Mouse (Mus musculus) adrenal gland, postnatal 14 days (tissue): Measurements from ENCODE around the gene Gpr176. TPM values are rescaled to one million over a fixed set of nuclear protein-coding genes. Genes with fewer than 3 reads are reported as not detected.

Experiments
- DNase-seq: peaks from one replicate; pipeline ENCODE4 v3.0.0; 2021; ENCODE audit warnings: mixed read lengths
- long read RNA-seq, 2 experiments: library from polyadenylated mRNA; stranded (forward); transcript quantifications; one replicate each; pipeline ENCODE4 v2.0.0; 2021
- total RNA-seq: library from RNA; stranded (reverse); gene quantifications from 2 replicates; pipeline ENCODE4 v1.2.3, GENCODE M21; 2021

The Gpr176 gene
- 2.4 and 2.6 TPM in 2 replicates for total RNA-seq
- long read RNA-seq, experiment 1, partial matches to known transcripts, result 0 of 3 reads
- long read RNA-seq, experiment 1, other reads (novel, unspliced or antisense), result 2 of 3 reads
- long read RNA-seq, experiment 2, partial matches to known transcripts, result 1 of 4 reads
- long read RNA-seq, experiment 2, other reads (novel, unspliced or antisense), result 2 of 4 reads

GRCm38 (mm10) chr2:118372901-118373571 lies at the start of gene Gpr176:
Gene Gpr176 (minus strand): TSS chr2:118373419.
- peak; percentile 46 for DNase-seq

- no peak for DNase-seq
Measured at GRCm38 (mm10) chr2:118422385-118422784, 49.2 kb upstream of the Gpr176 start.

GRCm38 (mm10) chr2:118421951-118422350 lies 48.7 kb upstream of the Gpr176 start:
- DNase-seq, result no peak

GRCm38 (mm10) chr2:118418076-118418475 lies 44.9 kb upstream of the Gpr176 start:
- DNase-seq, result peak; percentile 30

- DNase-seq, result no peak
Measured at GRCm38 (mm10) chr2:118415601-118416355, 42.6 kb upstream of the Gpr176 start.

GRCm38 (mm10) chr2:118412821-118413220 lies 39.6 kb upstream of the Gpr176 start:
- DNase-seq, result no peak

GRCm38 (mm10) chr2:118408336-118408895 lies 35.2 kb upstream of the Gpr176 start:
- no peak for DNase-seq

- DNase-seq, result no peak
Measured at GRCm38 (mm10) chr2:118406811-118407210, 33.6 kb upstream of the Gpr176 start.

- no peak for DNase-seq
Measured at GRCm38 (mm10) chr2:118405568-118405967, 32.3 kb upstream of the Gpr176 start.

- DNase-seq, result no peak
Measured at GRCm38 (mm10) chr2:118404336-118404735, 31.1 kb upstream of the Gpr176 start.

GRCm38 (mm10) chr2:118401834-118402727 lies 28.9 kb upstream of the Gpr176 start:
- DNase-seq, result no peak

- no peak for DNase-seq
Measured at GRCm38 (mm10) chr2:118399751-118400150, 26.5 kb upstream of the Gpr176 start.

- no peak for DNase-seq
Measured at GRCm38 (mm10) chr2:118391201-118391600, 18.0 kb upstream of the Gpr176 start.

GRCm38 (mm10) chr2:118390072-118390471 lies 16.9 kb upstream of the Gpr176 start:
- no peak for DNase-seq

GRCm38 (mm10) chr2:118389569-118389968 lies 16.4 kb upstream of the Gpr176 start:
- DNase-seq, result no peak

GRCm38 (mm10) chr2:118388341-118389335 lies 15.4 kb upstream of the Gpr176 start, which contains the start of gene Eif2ak4:
Gene Eif2ak4 (plus strand): TSS chr2:118388618.
- peak; percentile 100 for DNase-seq

GRCm38 (mm10) chr2:118383387-118383786 lies 10.2 kb upstream of the Gpr176 start:
- DNase-seq, result no peak

GRCm38 (mm10) chr2:118379756-118380155 lies 6.5 kb upstream of the Gpr176 start:
- no peak for DNase-seq

- no peak for DNase-seq
Measured at GRCm38 (mm10) chr2:118375931-118376330, 2.7 kb upstream of the Gpr176 start.

- DNase-seq, result no peak
Measured at GRCm38 (mm10) chr2:118375522-118375921, 2.3 kb upstream of the Gpr176 start.
